Mouse (Mus musculus): Measurements from ENCODE around the gene Fads2.
A peak's percentile ranks its signal among the peaks of the same experiment; 100 is the strongest.

Fads2 gene

GRCm38 (mm10) chr19:10040866-10041387 lies 60.6 kb downstream of the Fads2 start:
- DNase-seq: no peak

- no peak for DNase-seq
These were observed 61.9 kb downstream of the Fads2 start for GRCm38 (mm10) chr19:10039615-10040014.

- DNase-seq: no peak
These were observed 62.6 kb downstream of the Fads2 start for GRCm38 (mm10) chr19:10038910-10039309.

- DNase-seq: no peak
These were observed 63.2 kb downstream of the Fads2 start for GRCm38 (mm10) chr19:10038364-10038763.

- DNase-seq: no peak
These were observed 64.0 kb downstream of the Fads2 start for GRCm38 (mm10) chr19:10037534-10037933.

GRCm38 (mm10) chr19:10034785-10035447 lies 66.6 kb downstream of the Fads2 start:
- DNase-seq: peak; percentile 58 to 87

- no peak for DNase-seq
These were observed 67.2 kb downstream of the Fads2 start for GRCm38 (mm10) chr19:10034356-10034755.

GRCm38 (mm10) chr19:10033211-10033973 lies 68.2 kb downstream of the Fads2 start:
- peak in 1 of 2 experiments; percentile 48 for DNase-seq

GRCm38 (mm10) chr19:10029746-10030145 lies 71.8 kb downstream of the Fads2 start:
- DNase-seq: no peak

- no peak for DNase-seq
These were observed 76.2 kb downstream of the Fads2 start for GRCm38 (mm10) chr19:10025169-10025875.

GRCm38 (mm10) chr19:10023304-10023758 lies 78.2 kb downstream of the Fads2 start:
- DNase-seq: no peak

- DNase-seq: no peak
These were observed 78.9 kb downstream of the Fads2 start for GRCm38 (mm10) chr19:10022414-10023303.

- DNase-seq: no peak
These were observed 79.6 kb downstream of the Fads2 start for GRCm38 (mm10) chr19:10021981-10022380.

- no peak for DNase-seq
These were observed 82.3 kb downstream of the Fads2 start for GRCm38 (mm10) chr19:10019214-10019760.

GRCm38 (mm10) chr19:10018527-10018818 lies 83.1 kb downstream of the Fads2 start:
- DNase-seq: no peak

GRCm38 (mm10) chr19:10017637-10018526 lies 83.7 kb downstream of the Fads2 start:
- peak; percentile 73 to 77 for DNase-seq

GRCm38 (mm10) chr19:10016151-10016550 lies 85.4 kb downstream of the Fads2 start:
- no peak for DNase-seq

- DNase-seq: no peak
These were observed 86.1 kb downstream of the Fads2 start for GRCm38 (mm10) chr19:10015442-10015841.

GRCm38 (mm10) chr19:10014824-10015223 lies 86.7 kb downstream of the Fads2 start:
- DNase-seq: no peak

- no peak for DNase-seq
These were observed 87.6 kb downstream of the Fads2 start for GRCm38 (mm10) chr19:10013913-10014312.

- DNase-seq: no peak
These were observed 88.2 kb downstream of the Fads2 start for GRCm38 (mm10) chr19:10013348-10013747.

Measured in spleen, adult 18-20 months (tissue).